Mouse (Mus musculus) Patski (cell line): ENCODE measurements around the gene Pla2g16. TPM values are rescaled to one million over a fixed set of nuclear protein-coding genes. Genes with fewer than 3 reads are reported as not detected.

ENCODE experiments used
- ATAC-seq: fragments of 100-300 bp; one replicate; pipeline ENCODE4 v1.8.0; 2021
- CTCF ChIA-PET: fragments of 350-600 bp; sonication (Branson Sonifier 250); formaldehyde crosslinking; loops from one replicate; lab custom pipeline; 2022; ENCODE audit warnings: inconsistent platforms; lab: Charles Lee
- POLR2A ChIA-PET: fragments of 350-600 bp; sonication (Branson Sonifier 250); formaldehyde crosslinking; loops from one replicate; lab custom pipeline; 2022; ENCODE audit warnings: antibody characterized with exemption, inconsistent platforms; lab: Charles Lee
- DNase-seq: peaks from one replicate; pipeline ENCODE4 v3.0.0-alpha.2; 2011; ENCODE audit warnings: low read depth, low spot score
- H3K27me3 ChIP-seq: fragments of 371-371 bp; one replicate; pipeline ENCODE4 v1.5.1; 2021
- CTCF ChIP-seq: fragments of 100-300 bp; IDR thresholded peaks from one replicate; pipeline ENCODE4 v1.5.1; 2021
- in situ Hi-C: fragments of 300-500 bp; cut with MboI; formaldehyde crosslinking; loops from 3 replicates; pipeline ENCODE4 v1.11.1; 2018; ENCODE audit warnings: low pct_unique_long_range_greater_than_20kb, mixed read lengths
- polyA plus RNA-seq: library from polyadenylated mRNA; unstranded; gene quantifications from one replicate; pipeline ENCODE4 v1.2.3, GENCODE M21; 2021

Gene Pla2g16
- polyA plus RNA-seq, 1 experiment from 2014 or later: 17.8 TPM

DNA sequence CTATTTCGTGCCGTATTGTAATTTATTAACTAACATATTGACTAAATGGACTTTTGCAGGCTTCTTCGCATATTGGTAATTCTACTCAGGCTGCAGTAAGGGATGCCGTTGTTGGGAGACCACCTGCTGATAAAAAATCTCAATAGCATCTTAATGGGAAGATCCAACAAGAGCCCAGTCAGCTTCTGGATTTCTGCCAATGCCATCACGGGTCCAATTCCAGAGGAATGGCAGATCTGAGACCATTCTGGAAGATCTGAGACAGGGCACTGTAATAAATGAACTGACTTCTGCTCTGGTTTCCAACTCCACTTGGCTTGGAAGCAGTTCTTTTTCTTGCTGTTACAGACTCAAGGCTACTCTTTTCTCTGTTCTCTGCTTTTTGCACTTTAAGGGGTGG lies 23.4 kb upstream of the Pla2g16 start:
- in situ Hi-C loops: loop anchor here (5.0 kb wide), 1 partner anchor 63 kb away; no protein-coding TSS in a partner anchor
- ATAC-seq (no peak), DNase-seq (no peak)
- no peak for TF ChIP-seq CTCF
- H3K27me3 ChIP-seq: no peaks in the 10 kb centered on the region
- POLR2A ChIA-PET: no interaction called here
- CTCF ChIA-PET: interaction anchor here (1.6 to 6.4 kb wide), 2 partner anchors 61 to 72 kb away, joined by 4 to 24 read pairs; no protein-coding TSS in a partner anchor

- CTCF ChIA-PET: interaction anchor here (0.9 to 1.7 kb wide), 6 partner anchors 8 to 47 kb away, joined by 3 to 7 read pairs (median 3); no protein-coding TSS in a partner anchor
Observed at GRCm38 (mm10) chr19:7548924-7549323, 8.3 kb upstream of the Pla2g16 start.

DNA sequence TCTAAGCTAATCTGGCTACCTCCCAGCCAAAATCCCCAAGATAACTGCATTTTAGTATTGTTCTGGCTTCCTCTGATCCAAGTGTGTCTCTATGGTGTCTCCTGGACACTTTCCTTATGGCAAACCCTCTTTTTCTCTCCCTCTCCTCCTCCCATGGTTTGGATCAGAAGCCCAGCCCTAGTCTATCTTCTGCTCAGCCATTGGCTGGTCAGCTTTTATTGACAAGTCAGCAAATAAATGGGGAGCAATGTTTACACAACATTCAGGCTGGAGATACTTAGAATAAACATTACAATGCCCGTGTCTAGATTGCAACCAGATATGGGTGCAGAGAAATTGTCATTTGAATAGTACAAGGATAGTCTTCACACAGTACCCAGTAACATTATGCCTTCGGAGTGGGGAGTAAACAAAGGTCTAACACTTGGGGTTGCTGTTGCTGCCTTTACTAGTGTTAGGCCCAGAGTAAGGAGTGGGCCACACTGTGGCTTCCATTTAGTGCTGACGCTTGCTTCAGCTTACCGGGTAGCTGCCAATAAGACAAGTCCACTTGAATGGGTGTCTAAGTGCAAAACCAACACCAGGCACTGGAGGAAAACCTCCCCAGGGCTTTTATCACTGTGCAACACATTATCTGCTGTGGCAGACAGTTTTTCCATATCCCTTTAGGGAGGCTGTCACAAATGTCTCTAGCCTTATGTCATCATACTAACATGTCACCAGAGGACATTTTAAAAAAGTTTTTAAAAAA lies 5.5 kb upstream of the Pla2g16 start:
- CTCF ChIA-PET: no interaction called here
- no peak for TF ChIP-seq CTCF

More at GRCm38 (mm10) chr19:7548924-7549323, 8.3 kb upstream of the Pla2g16 start:
- POLR2A ChIA-PET: no interaction called here
- no peaks in the 10 kb centered on the region for H3K27me3 ChIP-seq
- in situ Hi-C loops: no loop called here
- no peak for ATAC-seq
- no peak for DNase-seq
- TF ChIP-seq CTCF: no peak

DNA sequence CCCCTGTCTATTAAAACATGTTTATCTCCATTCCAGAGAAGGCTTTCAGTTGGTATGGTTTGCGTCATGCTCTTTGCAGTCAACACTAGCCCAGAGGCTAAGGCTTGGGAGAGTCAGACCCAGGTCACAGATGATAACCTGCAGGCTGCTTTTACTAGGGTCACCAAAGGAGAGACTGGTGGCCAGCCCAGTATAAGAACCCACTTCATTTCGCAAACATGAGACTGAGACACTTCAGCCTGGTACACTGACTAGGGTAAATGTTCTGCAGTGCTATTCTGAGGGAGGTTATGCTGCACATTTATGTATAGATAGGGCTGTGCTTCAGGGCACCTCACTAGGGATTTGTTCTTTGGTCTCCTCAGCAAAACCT lies 5.0 kb upstream of the Pla2g16 start:
- CTCF ChIA-PET: no interaction called here
- ATAC-seq (no peak), DNase-seq (no peak)
- no peak for TF ChIP-seq CTCF
- in situ Hi-C loops: no loop called here
- H3K27me3 ChIP-seq: no peaks in the 10 kb centered on the region
- POLR2A ChIA-PET: no interaction called here

More for the DNA sequence above, 5.5 kb upstream of the Pla2g16 start:
- POLR2A ChIA-PET: no interaction called here
- no peaks in the 10 kb centered on the region for H3K27me3 ChIP-seq
- in situ Hi-C loops: no loop called here
- ATAC-seq (no peak), DNase-seq (no peak)

DNA sequence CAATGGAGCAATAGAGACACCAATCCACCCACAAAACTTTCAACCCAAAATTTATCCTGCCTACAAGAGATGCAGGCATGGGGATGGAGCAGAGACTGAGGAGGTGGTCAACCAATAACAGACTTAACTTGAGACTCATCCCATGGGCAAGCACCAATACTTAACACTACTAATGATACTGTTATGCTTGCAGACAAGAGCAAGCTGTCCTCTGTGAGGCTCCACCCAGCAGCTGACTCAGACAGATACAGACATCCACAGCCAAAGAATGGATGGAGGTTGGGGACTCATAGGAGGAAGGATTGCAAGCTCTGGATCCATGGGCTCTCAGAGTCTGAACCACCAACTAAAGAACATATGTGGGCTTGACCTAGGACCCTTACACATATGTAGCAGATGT lies 3.8 kb upstream of the Pla2g16 start:
- POLR2A ChIA-PET: no interaction called here
- CTCF ChIA-PET: interaction anchor here (1.2 kb wide), 1 partner anchor 22 kb away, joined by 4 read pairs; no protein-coding TSS in a partner anchor
- no peak for DNase-seq
- TF ChIP-seq CTCF: no peak
- in situ Hi-C loops: no loop called here
- no peaks in the 10 kb centered on the region for H3K27me3 ChIP-seq
- no peak for ATAC-seq

DNA sequence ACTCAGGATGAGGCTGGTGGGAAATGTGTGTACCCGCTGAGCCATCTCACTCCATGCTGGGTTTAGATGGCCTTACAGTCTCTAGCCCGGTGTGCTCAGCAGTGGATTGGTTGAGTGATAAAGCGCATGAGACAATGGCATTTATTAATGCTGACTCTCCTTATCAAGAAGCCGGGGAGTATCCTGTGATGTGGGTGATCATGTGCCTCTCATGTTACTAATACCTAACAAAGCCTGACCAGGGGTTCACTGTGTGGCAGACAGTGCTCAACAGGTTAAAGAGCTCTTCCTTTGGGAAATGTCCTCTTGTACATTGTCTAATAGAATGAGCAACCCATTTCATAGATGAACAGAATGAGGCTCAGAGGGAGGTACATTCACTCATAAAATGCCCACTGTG lies 2.4 kb upstream of the Pla2g16 start:
- H3K27me3 ChIP-seq: no peaks in the 10 kb centered on the region
- ATAC-seq (no peak), DNase-seq (no peak)
- TF ChIP-seq CTCF: no peak
- ChIA-PET POLR2A (no interaction called here), CTCF (interaction anchor here (1.0 kb wide), 1 partner anchor 14 kb away, joined by 3 read pairs; no protein-coding TSS in a partner anchor)
- in situ Hi-C loops: no loop called here

DNA sequence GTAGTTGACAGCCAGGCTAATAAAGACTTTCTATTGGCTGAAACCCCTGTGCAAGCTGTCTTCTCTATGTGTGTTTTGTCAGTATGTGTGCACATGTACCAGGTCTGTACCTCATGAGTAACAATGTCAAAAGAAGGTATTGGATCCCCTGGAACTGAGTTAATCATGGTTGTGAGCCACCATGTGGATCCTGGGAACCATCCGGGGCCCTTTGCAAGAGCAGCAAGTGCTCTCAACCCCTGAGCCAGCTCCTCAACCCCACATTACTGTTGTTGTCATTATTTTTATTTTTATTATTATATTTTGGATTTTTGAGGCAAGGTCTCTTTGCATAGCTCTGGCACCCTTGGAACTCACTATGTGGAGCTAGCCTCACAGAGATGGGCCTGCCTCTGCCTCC lies 618 bp upstream of the Pla2g16 start:
- ChIA-PET POLR2A (interaction anchor here (1.4 kb wide), 1 partner anchor 12 kb away, joined by 3 read pairs; no protein-coding TSS in a partner anchor), CTCF (interaction anchor here (0.7 to 3.4 kb wide), 4 partner anchors 9 to 39 kb away, joined by 3 to 10 read pairs (median 3); no protein-coding TSS in a partner anchor)
- DNase-seq (no peak), ATAC-seq (no peak)
- in situ Hi-C loops: no loop called here
- H3K27me3 ChIP-seq: no peaks in the 10 kb centered on the region
- TF ChIP-seq CTCF: no peak

DNA sequence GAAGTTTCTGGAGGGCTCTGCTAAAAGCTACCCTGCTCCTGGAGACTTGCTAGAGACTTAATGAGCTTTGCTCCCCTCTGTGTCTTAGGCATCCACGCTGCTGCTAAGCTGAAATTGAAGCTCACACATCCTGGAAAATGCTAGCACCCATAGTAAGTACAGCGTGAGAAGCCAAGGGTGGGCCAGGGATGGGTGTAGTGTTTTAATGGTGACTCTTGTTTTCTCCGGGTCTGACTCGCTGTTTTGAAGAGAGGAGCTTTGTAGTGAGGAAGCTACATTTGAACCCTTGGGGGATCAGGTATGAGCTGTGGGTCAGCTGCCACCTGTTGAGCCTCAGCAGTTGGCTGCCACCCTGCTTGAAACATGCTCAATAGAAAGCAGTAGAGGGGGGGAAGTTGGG lies 585 bp downstream of the Pla2g16 start:
- in situ Hi-C loops: no loop called here
- DNase-seq (no peak), ATAC-seq (no peak)
- CTCF ChIA-PET: interaction anchor here (0.6 to 3.4 kb wide), 5 partner anchors 10 to 43 kb away, joined by 3 to 10 read pairs (median 3); no protein-coding TSS in a partner anchor
- POLR2A ChIA-PET: interaction anchor here (1.4 to 1.5 kb wide), 2 partner anchors 11 to 32 kb away, joined by 3 to 4 read pairs; no protein-coding TSS in a partner anchor
- TF ChIP-seq CTCF: no peak
- no peaks in the 10 kb centered on the region for H3K27me3 ChIP-seq

GRCm38 (mm10) chr19:7558675-7559074 lies 1.4 kb downstream of the Pla2g16 start:
- no peaks in the 10 kb centered on the region for H3K27me3 ChIP-seq
- CTCF ChIA-PET: interaction anchor here (0.8 to 3.4 kb wide), 4 partner anchors 11 to 43 kb away, joined by 3 to 10 read pairs (median 3); no protein-coding TSS in a partner anchor
- in situ Hi-C loops: no loop called here
- ATAC-seq (no peak), DNase-seq (no peak)
- POLR2A ChIA-PET: no interaction called here
- no peak for TF ChIP-seq CTCF

- POLR2A ChIA-PET: no interaction called here
- in situ Hi-C loops: no loop called here
- no peak for DNase-seq
- TF ChIP-seq CTCF: no peak
- no peaks in the 10 kb centered on the region for H3K27me3 ChIP-seq
- no peak for ATAC-seq
- CTCF ChIA-PET: no interaction called here
Observed at GRCm38 (mm10) chr19:7559986-7560385, 2.7 kb downstream of the Pla2g16 start.

DNA sequence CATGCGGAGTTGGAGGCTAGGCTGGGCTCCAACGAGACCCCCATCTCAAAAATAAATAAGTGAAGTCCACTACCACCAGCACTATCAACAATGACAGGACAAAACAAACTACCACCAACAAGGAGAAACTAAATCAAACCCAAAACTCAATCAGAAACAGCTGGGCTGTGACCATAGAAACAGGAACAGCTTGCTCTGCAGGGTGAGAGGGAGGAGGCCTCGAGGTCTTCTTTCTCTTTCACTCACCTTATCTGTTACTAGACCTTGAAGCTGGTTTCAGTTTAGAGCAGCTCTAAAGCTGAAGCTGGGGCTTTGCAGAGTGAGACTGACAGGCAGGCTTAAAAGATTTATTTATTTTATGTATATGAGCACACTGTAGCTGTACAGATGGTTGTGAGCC lies 4.2 kb downstream of the Pla2g16 start:
- ChIA-PET POLR2A (no interaction called here), CTCF (interaction anchor here (1.5 to 2.2 kb wide), 2 partner anchors 13 to 56 kb away, joined by 3 to 7 read pairs; no protein-coding TSS in a partner anchor)
- H3K27me3 ChIP-seq: no peaks in the 10 kb centered on the region
- TF ChIP-seq CTCF: no peak
- in situ Hi-C loops: no loop called here
- no peak for ATAC-seq
- DNase-seq: no peak
